Mouse (Mus musculus) ovary, postnatal 36 days (tissue): ENCODE data around the gene Golga1.
"Not testable (repeated sequence)": the region's sequence is repeated elsewhere in the genome, so short reads cannot be mapped to it uniquely, and the experiment has no call there.

Source experiments
- DNase-seq: peaks from one replicate; pipeline ENCODE4 v3.0.0; 2022; ENCODE audit warnings: low spot score, mixed read lengths

The Golga1 gene

DNA sequence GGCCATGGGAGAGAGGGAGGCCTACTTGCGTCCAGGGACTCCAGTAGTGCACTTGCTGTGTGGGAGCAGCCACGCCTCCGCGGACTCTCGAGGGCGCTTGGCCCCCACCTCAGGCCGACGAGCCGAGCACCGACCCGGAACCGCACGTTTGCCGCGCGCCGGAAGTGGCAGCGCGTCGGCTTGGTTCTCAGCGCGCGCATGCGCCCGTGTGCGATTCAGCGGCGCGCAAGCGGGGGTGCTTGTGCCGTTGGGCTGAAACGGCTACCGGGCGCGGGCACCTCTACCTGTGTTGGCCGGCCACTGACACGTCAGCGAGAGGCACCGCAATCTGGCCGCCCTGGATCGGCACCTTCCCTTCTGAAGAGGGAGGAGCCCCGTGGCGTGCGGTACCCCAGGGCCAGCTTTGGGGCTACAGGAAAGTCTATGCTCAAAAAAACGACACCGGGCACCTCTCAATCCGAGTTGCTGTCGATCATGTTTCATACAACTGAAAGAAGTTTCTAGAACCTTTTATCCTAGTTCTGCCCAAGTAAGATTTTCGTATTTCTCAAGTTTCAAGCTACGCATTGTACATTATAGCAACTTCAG is at the start of gene Golga1:
Gene Golga1, minus strand, starts transcription at position 142 of the 588 bp plus-strand sequence.
- peak; percentile 92 for DNase-seq

DNA sequence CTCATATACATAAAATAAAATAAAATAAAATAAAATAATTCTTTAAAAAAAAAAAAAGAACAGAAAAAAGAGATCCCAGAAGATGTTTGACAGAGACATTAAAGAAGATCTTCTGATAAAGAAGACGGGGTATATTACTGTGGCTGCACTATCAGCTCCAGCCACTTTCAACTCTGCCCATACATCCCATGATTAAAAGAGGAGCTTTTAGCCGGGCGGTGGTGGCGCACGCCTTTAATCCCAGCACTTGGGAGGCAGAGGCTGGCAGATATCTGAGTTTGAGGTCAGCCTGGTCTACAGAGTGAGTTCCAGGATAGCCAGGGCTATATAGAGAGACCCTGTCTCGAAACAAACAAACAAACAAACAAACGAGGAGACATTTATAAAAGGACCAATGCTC is 48.8 kb upstream of the Golga1 start:
- no peak for DNase-seq

DNA sequence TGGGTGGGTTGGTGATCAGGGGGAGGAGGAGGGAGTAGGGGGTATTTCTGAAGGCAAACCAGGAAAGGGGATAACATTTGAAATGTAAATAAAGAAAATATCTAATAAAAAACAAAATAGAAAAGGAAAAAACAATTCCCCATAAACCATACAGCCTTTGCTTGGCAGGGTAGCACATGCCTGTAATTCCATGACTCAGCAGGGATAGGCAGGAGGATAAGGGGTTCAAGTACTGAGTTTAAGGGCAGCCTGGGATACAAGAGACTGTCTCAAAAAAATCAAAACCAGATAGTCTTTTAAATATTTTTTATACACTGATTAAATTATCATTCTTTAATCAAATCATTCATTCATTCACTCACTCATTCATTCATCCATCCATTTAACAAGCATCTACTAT is 45.2 kb upstream of the Golga1 start:
- no peak for DNase-seq

DNA sequence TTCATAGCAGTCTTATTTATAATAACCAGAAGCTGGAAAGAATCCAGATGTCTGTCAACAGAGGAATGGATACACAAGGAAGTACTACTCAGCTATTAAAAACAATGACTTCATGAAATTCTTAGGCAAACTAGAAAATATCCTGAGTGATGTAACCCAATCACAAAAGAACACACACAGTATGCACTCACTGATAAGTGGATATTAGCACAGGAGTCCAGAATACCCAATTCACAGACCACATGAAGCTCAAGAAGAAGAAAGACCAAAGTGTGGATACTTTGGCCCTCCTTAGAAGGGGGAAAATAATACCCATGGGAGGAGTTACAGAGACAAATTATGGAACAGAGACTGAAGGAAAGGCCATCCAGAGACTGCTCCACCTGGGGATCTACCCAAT is 44.4 kb upstream of the Golga1 start:
- DNase-seq: not testable (repeated sequence)

DNA sequence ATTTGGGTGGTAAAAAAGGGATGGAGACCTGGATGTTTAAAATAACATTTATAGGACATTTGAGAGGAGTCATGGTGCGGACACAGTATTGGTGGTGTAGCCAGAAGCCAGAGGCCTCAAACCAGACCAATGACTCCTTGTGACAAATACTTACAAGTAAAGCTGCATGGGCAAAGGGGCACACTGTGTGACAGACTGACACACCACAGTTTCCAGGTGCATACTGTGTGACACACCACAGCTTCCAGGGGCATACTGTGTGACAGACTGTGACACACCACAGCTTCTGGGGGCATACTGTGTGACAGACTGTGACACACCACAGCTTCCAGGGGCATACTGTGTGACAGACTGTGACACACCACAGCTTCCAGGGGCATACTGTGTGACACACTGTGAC is 34.6 kb upstream of the Golga1 start:
- not testable (repeated sequence) for DNase-seq

DNA sequence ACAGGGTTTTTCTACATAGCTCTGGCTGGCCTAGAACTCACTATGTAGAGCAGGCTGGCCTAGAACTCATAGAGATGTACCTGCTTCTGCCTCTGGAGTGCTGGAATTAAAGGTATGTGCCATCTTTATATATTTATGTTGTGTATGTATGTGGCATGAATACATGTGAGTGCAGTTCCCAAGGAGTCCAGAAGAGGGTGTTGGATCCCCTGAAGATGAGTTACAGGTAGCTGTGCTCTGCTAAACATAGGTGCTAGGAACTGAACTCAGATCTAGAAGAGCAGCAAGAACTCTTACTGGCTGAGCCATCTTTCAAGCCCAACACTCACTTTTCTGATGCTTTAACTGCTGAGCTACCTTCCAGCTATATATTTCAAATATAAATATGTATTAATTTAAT is 32.7 kb upstream of the Golga1 start:
- DNase-seq: no peak

DNA sequence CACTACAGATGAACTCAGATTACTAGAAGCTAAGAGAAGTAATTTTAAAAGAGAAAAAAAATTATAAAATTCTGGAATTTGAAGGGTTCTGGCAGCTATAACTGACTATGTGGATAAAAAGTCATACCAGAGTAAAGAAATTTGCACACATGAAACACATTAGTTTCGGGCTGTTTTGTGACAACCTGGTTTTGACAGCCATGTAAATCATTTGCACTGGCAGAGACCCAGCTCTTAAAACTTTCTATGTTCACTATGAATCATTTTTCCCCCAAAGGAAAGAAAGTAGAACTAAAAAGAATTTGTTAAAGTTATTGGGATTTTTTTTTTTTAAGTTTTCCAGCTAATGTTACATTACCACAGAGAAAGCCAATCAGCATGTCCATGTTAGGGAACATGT is 26.6 kb upstream of the Golga1 start:
- no peak for DNase-seq

DNA sequence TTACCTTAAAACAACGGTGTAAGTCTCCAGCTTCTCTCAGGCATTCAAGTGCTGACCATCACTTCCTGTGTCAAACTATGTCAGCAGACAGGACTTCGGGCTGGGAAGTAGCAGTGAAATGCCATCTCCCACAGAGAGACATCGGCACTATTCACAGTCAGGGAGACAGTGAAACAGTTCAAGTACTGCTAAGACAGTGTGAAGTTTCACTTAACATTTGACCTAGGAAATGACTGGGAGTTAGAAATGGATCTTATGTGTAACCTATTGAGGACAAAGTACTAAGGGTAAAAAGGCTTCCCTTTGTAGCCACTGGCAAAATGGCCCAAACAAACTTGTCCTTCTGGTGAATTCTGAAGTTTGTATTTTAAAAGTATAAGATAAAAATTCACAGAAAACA is 17.4 kb upstream of the Golga1 start:
- DNase-seq: no peak

DNA sequence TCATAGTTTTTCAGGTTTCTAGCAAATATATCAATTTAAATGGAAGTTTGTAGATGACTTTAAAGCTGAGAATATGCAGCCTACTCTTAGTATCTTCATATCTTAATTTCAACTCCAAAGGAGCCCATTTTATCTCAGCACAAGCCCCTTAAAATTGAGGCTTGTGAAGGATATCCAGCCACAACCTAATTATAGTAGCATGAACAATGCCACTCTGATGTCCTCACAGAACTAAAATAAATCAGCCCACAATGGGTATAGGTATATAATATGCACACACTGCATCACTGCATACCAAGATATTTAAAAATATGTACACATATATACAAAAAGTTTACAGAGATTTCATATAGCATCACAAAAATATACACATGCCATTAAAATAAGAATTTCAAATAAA is 5.3 kb upstream of the Golga1 start:
- no peak for DNase-seq

DNA sequence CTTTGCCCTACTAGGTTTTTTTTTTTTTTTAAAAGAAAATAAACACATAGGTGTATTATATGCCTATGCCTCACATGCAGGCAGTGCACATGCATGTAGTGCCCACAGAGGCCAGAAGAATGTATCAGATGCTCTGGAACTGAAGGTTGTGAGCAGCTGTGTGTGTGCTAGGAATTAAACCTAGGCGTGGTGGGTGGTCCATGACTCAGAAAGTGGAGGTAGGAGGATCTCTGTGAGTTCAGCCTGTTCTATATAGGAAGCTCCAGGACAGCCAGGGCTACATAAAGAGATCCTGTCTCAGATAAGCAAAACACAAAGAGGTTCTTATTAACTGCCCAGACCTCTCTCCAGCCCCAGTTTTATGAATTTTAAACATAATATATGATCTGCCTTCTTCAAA is 3.8 kb upstream of the Golga1 start:
- no peak for DNase-seq

DNA sequence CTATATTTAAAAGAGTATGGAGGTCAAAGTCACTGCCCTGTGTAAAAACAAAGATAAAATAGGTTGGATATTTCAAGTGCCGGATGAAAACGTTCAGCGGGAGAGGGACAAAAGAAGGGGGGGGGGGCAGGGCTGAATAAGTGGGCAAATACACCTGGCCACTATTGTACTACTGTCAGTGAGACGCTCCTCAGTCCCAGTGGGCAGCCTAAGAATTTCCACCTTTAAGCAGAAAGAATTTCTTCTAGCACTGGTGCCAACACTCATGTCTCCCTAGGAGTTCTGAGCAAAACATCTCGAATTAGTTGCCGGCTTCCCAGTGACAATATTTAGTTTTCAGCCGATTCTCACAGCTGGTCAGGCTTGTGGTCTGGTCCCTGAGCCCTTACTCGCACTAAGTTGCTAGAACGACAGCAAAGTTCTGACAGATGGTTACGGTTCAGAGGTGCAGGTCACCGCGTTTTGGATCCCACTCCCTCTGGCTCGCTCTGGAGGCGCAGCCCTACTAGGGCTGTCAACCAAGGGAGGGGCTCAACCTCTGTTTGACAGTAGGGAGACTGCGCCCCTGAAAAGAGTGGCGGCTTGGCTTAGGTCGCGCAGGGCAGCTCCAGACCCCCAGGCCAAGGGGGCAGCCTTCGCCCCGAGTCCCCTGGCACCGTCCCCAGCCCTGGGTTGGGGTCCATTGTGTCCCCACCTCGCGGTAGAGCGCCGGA is 498 bp downstream of the Golga1 start:
- no peak for DNase-seq

DNA sequence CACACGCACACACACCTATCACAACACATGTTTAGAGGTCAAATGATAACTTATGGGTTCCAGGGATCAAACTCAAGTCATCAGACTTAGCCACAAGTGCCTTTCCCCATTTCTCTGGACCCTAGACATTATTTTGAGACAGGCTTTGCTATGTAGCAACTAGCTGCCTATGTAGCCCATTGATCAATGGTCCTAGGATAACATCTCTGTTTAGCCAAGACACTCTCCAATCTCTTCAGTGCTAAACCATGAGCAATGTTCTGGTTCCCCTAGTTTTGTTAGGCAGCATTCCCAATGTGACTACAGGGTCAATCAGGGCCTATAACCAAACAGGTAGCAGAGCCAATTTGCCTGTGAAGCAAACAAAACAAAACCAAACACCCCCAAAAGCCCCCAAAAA is 16.8 kb downstream of the Golga1 start:
- no peak for DNase-seq

DNA sequence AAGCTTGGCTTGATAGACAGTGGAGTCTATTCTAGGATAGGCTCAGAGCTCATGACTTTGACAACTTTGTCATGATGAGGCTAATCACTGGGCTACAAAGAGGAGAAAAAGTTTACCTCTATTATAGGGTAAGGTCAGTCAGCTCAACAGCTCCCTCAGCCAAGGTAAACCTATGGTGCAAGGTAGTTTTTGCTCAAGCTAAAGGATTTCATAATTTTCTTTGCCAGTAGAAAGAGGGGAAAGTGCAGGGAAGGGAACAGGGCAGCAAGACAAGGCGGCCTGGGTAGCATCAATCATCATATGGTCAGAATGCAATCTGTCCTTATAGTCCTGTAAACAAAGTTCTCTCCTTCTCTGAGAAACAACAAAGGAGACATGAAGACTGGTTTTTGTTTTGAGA is 25.1 kb downstream of the Golga1 start:
- no peak for DNase-seq

DNA sequence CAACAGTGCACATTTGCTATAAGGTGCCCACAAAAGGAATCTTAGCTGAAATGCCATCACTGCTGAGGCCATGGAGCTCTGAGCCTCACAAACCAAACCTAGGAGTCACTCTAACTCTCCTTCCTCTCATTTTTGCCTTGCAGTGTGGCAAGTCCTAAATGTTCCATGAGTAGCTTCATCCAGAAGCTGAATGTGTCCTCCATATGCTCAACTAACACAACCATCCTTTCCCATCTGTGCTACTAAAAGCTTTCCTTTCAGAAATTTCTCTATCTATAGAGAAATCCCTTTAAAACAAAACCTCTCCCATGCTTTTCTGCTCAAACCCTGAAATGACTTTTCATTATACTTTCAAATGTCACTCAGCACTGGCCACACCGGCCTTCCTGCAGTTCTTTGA is 33.7 kb downstream of the Golga1 start:
- no peak for DNase-seq

DNA sequence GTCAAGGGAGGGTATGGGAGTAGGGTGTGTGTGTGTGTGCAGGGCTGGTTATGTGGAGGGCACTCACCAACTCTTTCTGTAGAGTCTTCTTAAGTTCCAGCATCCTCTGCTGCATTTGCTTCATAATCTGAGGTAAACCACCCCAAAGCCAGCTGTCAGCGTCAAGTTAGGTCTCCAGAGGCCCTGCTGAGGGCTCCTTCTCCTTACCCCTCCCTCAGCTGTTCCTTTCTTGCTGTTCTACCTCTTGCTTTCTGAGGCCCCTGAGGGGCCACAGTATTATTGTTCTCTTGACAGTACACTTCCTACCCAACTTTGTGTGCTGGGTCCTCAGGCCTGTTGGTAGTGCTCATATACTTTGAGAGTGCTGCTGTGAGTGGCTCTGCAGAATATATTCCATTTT is 45.3 kb downstream of the Golga1 start:
- no peak for DNase-seq

DNA sequence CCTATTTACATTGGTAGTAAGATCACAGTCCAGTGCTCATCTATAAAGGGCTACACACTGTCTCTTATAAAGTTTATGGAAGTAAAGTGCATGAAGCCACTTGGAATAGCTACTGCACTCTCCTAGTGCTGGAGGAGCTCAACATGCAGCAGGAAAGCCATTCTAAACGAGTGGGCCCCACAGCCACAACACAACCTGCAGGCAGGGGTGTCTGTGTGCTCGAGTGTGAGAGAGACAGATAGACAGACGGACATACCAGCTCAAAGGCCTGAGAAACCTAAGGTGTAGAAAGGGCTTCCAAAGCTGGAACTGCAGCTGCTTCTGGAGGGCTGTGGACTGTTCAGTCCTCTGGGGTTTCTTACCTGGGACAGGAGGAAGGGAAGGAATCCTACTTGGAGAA is 48.8 kb downstream of the Golga1 start:
- DNase-seq: no peak

DNA sequence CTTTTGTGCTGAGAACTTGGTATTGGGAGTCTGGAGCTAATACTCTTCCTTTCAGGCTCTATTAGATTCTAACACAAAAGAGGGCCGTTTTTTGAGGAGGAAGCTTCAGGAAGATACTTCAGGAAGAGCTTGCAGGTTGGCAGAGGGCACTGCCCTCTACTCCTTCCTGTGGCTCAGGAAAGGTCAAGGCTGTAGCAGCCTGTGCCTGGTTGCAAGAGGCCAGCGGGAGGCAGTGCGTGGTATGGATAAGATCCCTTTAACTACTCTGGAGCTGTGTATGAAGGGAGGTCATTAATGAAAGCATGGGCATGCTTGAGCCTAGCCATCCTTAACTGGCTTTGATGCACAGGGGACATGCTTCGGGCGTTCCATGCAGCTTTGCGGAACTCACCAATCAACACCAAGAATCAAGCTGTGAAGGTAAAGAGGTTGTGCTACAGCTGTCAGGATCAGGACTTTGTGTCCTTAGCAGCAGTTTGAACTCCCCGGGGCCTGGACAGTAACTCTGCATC is 52.5 kb downstream of the Golga1 start:
- no peak for DNase-seq

DNA sequence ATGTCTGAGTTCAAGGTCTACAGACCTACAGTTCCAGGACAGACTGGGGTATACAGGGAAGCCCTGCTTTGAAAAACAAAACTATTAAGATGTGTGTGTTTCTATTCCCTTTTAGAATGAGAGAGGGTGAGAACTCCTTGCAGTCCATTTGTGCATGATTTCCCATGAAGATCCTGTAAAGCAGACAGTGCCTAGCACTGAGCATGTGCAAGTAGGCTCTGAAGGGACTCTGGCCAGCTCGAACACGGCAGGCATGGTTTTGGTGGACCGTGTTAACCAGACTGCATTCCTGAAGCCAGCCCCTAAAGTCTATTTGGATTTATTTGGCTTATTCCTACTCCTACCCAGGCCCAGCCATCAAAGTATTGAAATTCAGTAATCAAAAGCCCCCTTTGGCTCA is 53.4 kb downstream of the Golga1 start:
- no peak for DNase-seq

DNA sequence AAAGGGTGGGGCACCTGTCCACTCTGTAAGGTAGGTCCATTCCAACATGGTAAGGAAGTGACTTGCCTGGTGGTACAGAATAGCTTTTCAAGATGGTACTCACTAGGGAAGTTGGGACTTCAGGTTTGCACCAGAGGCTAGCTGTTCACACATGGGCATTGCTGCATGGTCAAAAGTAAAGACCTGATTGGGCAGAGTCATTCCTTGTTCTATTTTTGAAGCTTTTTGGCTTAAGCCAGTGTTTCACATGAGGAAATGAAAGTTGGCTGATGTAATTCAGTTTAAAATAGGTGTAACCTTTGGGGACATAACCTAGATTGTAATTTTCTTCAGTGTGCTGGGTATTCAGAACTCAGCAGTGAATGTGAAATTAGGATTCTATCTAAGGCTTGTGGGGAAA is 54.1 kb downstream of the Golga1 start:
- DNase-seq: no peak

DNA sequence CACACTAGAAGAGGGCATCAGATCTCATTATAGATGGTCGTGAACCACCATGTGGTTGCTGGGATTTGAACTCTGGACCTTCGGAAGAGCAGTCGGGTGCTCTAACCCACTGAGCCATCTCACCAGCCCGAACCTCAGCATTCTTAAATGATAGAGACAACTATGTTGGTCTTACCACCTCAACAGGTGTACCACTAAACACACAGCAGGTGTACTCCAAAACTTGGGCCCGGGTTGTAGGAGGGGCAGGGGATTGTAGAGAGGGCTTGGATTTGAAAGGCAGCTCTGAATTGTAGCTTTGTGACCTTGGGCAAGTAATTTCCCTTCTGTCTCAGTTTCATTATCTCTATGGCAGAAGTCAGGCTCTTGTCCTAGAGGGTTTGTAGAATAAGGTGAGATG is 55.2 kb downstream of the Golga1 start:
- DNase-seq: not testable (repeated sequence)

DNA sequence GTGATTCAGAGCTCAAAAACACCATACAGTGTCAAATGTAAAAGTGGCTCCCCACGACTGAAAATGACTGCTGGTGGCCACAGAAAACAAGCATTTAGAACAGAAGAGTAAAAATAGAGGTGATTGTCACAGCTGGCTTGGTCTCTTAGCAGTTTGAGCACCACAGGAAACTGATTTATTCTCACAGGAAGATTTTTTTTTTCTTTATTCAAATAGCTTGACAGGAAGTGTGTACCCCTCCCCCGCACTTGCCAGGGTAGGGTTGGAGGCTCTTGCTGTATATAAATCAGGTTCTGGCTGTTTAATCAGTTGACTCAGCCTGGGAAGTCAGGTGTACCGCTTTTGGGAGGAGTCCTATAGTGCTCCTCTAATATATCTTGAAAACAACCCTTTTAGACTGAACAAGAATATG is 56.4 kb downstream of the Golga1 start:
- DNase-seq: no peak

DNA sequence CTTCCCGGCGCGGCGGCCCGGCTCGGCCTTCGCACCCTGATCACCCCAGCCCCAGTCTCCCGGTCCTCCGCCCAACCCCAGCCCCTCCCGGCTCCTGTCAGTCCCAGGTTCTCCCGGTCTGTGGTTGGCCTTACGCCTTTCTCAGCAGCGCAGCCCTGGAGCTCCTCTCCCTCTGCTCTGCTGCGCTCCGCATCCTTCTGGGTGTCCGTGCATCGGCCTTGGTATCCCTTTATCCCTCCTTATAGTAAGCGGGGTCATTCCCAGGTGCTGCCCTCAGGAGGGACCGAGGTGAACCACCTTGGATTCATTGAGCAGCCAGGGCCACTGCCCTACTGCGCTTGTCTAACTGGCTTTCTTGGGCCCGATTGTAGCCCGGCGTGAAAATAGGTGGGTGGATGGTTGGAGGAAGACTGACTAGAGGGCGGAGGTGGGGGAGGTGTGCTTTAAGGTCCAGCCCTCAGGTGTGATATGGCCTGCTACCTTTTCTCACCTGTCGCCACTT is 56.9 kb downstream of the Golga1 start:
- DNase-seq: no peak

DNA sequence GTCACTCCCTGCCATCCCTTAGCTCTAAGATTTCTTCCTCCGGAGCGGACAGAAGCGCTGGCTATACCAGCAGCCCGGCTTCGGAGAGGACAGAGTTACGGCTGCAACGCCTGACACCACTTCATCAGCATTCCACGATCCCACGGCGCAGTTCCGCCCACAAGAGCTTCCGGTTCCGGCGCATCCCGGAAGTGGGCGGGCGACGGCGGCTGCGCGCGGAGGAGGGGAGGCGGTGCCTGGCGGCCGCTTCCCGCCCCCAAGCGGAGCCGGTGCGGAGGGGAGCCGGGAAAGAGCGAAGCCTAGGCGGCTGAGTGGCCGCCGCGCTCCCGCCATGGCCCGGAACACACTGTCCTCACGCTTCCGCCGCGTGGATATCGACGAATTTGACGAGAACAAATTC is 57.5 kb downstream of the Golga1 start:
- peak; percentile 94 for DNase-seq
